Mouse (Mus musculus) myocyte (in vitro differentiated cells): ENCODE data around the gene Nfia. TPM values are rescaled to one million over a fixed set of nuclear protein-coding genes. Genes with fewer than 3 reads are reported as not detected.

ENCODE experiments used
- H3K27me3 ChIP-seq: one replicate; pipeline ENCODE4 v1.6.1; 2011; ENCODE audit not compliant: control insufficient read depth, insufficient read depth, insufficient read length
- H3K36me3 ChIP-seq: one replicate; pipeline ENCODE4 v1.6.1; 2011; ENCODE audit not compliant: control insufficient read depth, insufficient read depth
- H3K4me2 ChIP-seq: one replicate; pipeline ENCODE4 v1.6.1; 2011; ENCODE audit warnings: low read depth, control low read depth
- H3K4me3 ChIP-seq: one replicate; pipeline ENCODE4 v1.5.1; 2011; ENCODE audit warnings: mild to moderate bottlenecking, control low read depth, moderate library complexity
- H3K79me2 ChIP-seq: one replicate; pipeline ENCODE4 v1.6.1; 2011; ENCODE audit not compliant: control insufficient read depth, insufficient read depth
- H3ac ChIP-seq: one replicate; pipeline ENCODE4 v1.6.1; 2011; ENCODE audit not compliant: control insufficient read depth, insufficient read length
- CEBPB ChIP-seq: IDR thresholded peaks from 2 replicates; pipeline ENCODE4 v1.6.1; 2011; ENCODE audit warnings: mild to moderate bottlenecking, moderate library complexity; ENCODE audit not compliant: poor library complexity, insufficient read depth, severe bottlenecking
- E2F4 ChIP-seq: IDR thresholded peaks from one replicate; pipeline ENCODE4 v1.6.1; 2011; ENCODE audit warnings: mild to moderate bottlenecking, control low read depth, moderate library complexity; ENCODE audit not compliant: insufficient read depth
- MAX ChIP-seq: IDR thresholded peaks from one replicate; pipeline ENCODE4 v1.6.1; 2011; ENCODE audit warnings: low read depth, mild to moderate bottlenecking, control low read depth
- MYOD1 ChIP-seq, 3 experiments: IDR thresholded peaks; one replicate each; pipeline ENCODE4 v1.6.1; 2011; ENCODE audit warnings: control low read depth in 2 of 3, low read depth in 2 of 3, mild to moderate bottlenecking in 2 of 3, moderate library complexity in 1 of 3; ENCODE audit not compliant: insufficient read length in 2 of 3, control insufficient read depth in 1 of 3
- MYOG ChIP-seq, 3 experiments: IDR thresholded peaks; one replicate each; pipeline ENCODE4 v1.6.1; 2011; ENCODE audit warnings: control low read depth in 2 of 3, low read depth in 2 of 3, mild to moderate bottlenecking in 2 of 3; ENCODE audit not compliant: insufficient read length in 2 of 3, control insufficient read depth in 1 of 3, insufficient read depth in 1 of 3
- POLR2A ChIP-seq: IDR thresholded peaks from one replicate; pipeline ENCODE4 v1.6.1; 2011; ENCODE audit warnings: low read depth, mild to moderate bottlenecking, control low read depth, moderate library complexity; ENCODE audit not compliant: insufficient read length
- POLR2AphosphoS2 ChIP-seq: IDR thresholded peaks from one replicate; pipeline ENCODE4 v1.6.1; 2011; ENCODE audit warnings: low read depth, control low read depth; ENCODE audit not compliant: insufficient read length
- REST ChIP-seq: IDR thresholded peaks from one replicate; pipeline ENCODE4 v1.6.1; 2011; ENCODE audit warnings: mild to moderate bottlenecking, control low read depth, moderate library complexity; ENCODE audit not compliant: insufficient read depth, insufficient read length
- SRF ChIP-seq: IDR thresholded peaks from one replicate; pipeline ENCODE4 v1.6.1; 2011; ENCODE audit warnings: low read depth; ENCODE audit not compliant: control insufficient read depth, insufficient read length
- TCF12 ChIP-seq: IDR thresholded peaks from one replicate; pipeline ENCODE4 v1.6.1; 2011; ENCODE audit warnings: mild to moderate bottlenecking, control low read depth; ENCODE audit not compliant: poor library complexity, insufficient read depth, severe bottlenecking
- TCF3 ChIP-seq: IDR thresholded peaks from one replicate; pipeline ENCODE4 v1.6.1; 2011; ENCODE audit warnings: low read depth, control low read depth; ENCODE audit not compliant: insufficient read length
- USF1 ChIP-seq: IDR thresholded peaks from one replicate; pipeline ENCODE4 v1.6.1; 2011; ENCODE audit warnings: low read depth, mild to moderate bottlenecking, control low read depth, moderate library complexity
- polyA plus RNA-seq: library from polyadenylated mRNA; unstranded; fragments of >200 nt; fragmentation: generic; extraction: Trizol; gene quantifications from one replicate; pipeline ENCODE4 v1.2.1, GENCODE M21; 2012; ENCODE audit warnings: missing spikeins

Gene Nfia
- polyA plus RNA-seq, 1 experiment: 0.25 TPM

DNA sequence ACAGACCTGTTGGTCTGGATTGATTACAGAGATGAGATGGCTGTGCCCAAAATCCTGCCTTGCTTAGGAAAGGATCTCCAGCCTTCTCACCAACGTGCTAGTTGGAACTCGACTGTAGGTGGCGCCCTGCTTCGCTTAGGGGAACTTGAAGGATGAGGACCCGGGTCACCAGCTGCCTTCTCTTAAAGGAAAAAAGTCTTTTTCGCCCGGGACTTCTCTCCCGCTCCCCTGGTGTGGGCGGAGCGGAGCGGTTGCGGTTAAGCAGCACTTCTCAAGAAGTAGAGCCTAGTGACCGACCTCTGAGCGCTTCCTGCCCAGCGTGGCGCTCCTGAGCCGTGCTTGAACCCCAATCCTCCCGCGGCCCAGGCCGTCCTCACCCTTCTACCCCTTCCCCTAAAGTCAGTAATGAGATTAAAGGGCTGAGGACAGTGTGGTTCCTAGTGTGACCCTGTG is 21.5 kb upstream of the Nfia start:
- Histone ChIP-seq H3K4me3 (peak overlapping the region; percentile 11), H3K36me3 (no peaks in the 10 kb centered on the region), H3K79me2 (no peaks in the 10 kb centered on the region), H3K4me2 (peak overlapping the region; percentile 74), H3K27me3 (no peaks in the 10 kb centered on the region), H3ac (no peak overlapping the region)
- no peak for TF ChIP-seq SRF
- no peak for TF ChIP-seq MAX
- no peak for TF ChIP-seq CEBPB
- no peak for TF ChIP-seq POLR2AphosphoS2
- TF ChIP-seq E2F4: no peak
- TF ChIP-seq TCF3: no peak
- no peak for TF ChIP-seq TCF12
- no peak for TF ChIP-seq USF1
- TF ChIP-seq MYOD1 (IDR thresholded peaks at IDR 0.05; ENCODE audit: control insufficient read depth in 1 of 3, insufficient read length in 2 of 3, low read depth in 2 of 3): no peak
- no peak for TF ChIP-seq POLR2A
- no peak for TF ChIP-seq REST
- TF ChIP-seq MYOG (IDR thresholded peaks at IDR 0.05; ENCODE audit: control insufficient read depth in 1 of 3, insufficient read depth in 1 of 3, insufficient read length in 2 of 3, low read depth in 2 of 3): no peak

DNA sequence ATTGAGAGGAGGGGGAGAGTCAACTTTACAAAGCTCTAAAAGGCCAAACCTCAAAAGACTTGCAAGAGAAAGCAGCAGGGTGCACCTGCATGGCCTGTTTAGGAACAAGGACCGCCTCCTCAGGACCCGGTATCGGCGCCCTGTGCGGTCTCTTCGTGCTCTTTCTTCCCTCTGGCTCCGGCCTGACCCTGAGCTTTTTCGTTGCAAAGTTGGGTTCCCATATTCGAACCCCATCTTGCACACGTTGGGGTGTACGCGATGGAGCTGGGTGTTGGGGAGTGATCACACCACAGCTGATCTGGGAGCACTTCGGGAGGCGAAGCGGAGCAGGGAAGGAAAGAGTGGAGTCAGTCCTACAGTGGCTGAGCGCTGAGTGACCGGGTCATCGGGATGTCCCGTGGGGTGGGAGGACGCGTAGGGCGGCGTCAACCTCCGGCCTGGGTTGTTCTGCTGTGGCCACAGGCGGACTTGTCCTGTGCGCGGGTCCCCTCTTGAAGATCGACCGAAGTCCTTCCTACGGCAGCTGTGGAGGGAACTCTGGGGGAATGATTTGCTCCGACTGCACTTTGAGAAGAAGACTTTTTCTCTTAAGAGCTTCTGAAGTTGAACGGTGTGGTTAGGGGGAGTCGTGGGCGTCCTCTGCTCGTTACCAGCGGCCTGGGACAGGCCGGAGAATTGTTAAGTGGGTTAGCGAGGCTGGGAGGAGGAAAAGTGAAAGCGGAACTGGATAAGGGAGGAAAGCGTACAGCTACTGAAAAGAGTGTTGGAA is 20.9 kb upstream of the Nfia start:
- no peak for TF ChIP-seq TCF3
- no peak for TF ChIP-seq POLR2AphosphoS2
- no peak for TF ChIP-seq MYOD1 (IDR thresholded peaks at IDR 0.05; ENCODE audit: control insufficient read depth in 1 of 3, insufficient read length in 2 of 3, low read depth in 2 of 3)
- no peak for TF ChIP-seq E2F4
- TF ChIP-seq SRF: no peak
- TF ChIP-seq MYOG (IDR thresholded peaks at IDR 0.05; ENCODE audit: control insufficient read depth in 1 of 3, insufficient read depth in 1 of 3, insufficient read length in 2 of 3, low read depth in 2 of 3): no peak
- no peak for TF ChIP-seq CEBPB
- TF ChIP-seq TCF12: no peak
- TF ChIP-seq POLR2A: no peak
- no peak for TF ChIP-seq MAX
- no peak for TF ChIP-seq USF1
- TF ChIP-seq REST: no peak
- no peaks in the 10 kb centered on the region for H3K79me2 ChIP-seq
- peak overlapping the region; percentile 11 for H3K4me3 ChIP-seq
- no peaks in the 10 kb centered on the region for H3K36me3 ChIP-seq
- H3K27me3 ChIP-seq: no peaks in the 10 kb centered on the region
- peak overlapping the region; percentile 74 for H3K4me2 ChIP-seq
- no peak overlapping the region for H3ac ChIP-seq

GRCm38 (mm10) chr4:97752276-97753010 is 20.1 kb upstream of the Nfia start:
- Histone ChIP-seq H3ac (no peak overlapping the region), H3K79me2 (no peaks in the 10 kb centered on the region), H3K4me3 (peak overlapping the region; percentile 11), H3K27me3 (peaks cover 2% of the 10 kb centered on the region), H3K36me3 (no peaks in the 10 kb centered on the region), H3K4me2 (peak overlapping the region; percentile 74)
- TF ChIP-seq POLR2A (no peak), E2F4 (no peak), SRF (no peak), REST (no peak), TCF12 (no peak), TCF3 (no peak), CEBPB (no peak), USF1 (no peak), MAX (no peak), MYOD1 (IDR thresholded peaks at IDR 0.05; ENCODE audit: control insufficient read depth in 1 of 3, insufficient read length in 2 of 3, low read depth in 2 of 3) (no peak), POLR2AphosphoS2 (no peak), MYOG (IDR thresholded peaks at IDR 0.05; ENCODE audit: control insufficient read depth in 1 of 3, insufficient read depth in 1 of 3, insufficient read length in 2 of 3, low read depth in 2 of 3) (no peak)

GRCm38 (mm10) chr4:97753521-97753920 is 19.0 kb upstream of the Nfia start:
- TF ChIP-seq TCF3 (no peak), REST (no peak), MAX (no peak), USF1 (no peak), MYOD1 (IDR thresholded peaks at IDR 0.05; ENCODE audit: control insufficient read depth in 1 of 3, insufficient read length in 2 of 3, low read depth in 2 of 3) (no peak), MYOG (IDR thresholded peaks at IDR 0.05; ENCODE audit: control insufficient read depth in 1 of 3, insufficient read depth in 1 of 3, insufficient read length in 2 of 3, low read depth in 2 of 3) (no peak), TCF12 (no peak), SRF (no peak), CEBPB (no peak), E2F4 (no peak), POLR2A (no peak), POLR2AphosphoS2 (no peak)
- Histone ChIP-seq H3K4me2 (no peak overlapping the region), H3K79me2 (no peaks in the 10 kb centered on the region), H3K4me3 (no peak overlapping the region), H3ac (no peak overlapping the region), H3K27me3 (peaks cover 5% of the 10 kb centered on the region), H3K36me3 (no peaks in the 10 kb centered on the region)
